Mouse (Mus musculus) telencephalon, adult 2 months (tissue): ENCODE measurements around the gene Wdr54.

Source experiments
- DNase-seq: peaks from one replicate; pipeline ENCODE4 v3.0.0-alpha.2; 2011; ENCODE audit warnings: low read depth, low spot score

Wdr54 gene

DNA sequence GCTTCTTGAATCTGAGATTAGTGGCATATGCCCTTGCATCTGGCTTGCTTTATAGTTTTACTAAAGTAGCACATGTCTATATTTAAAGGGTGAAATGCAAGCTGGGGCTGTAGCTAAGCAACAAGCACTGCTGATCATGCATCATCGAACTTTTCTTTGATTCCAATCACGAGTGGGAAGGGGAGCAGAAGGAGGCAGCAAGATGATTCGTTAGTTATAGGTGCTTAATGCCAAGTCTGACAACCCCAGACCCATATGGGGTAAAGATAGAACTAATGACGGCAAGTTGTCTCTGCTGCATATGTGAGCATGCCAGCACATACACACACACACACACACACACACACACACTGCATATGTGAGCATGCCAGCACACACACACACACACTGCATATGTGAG lies 52.0 kb downstream of the Wdr54 start:
- DNase-seq: peak; percentile 62

DNA sequence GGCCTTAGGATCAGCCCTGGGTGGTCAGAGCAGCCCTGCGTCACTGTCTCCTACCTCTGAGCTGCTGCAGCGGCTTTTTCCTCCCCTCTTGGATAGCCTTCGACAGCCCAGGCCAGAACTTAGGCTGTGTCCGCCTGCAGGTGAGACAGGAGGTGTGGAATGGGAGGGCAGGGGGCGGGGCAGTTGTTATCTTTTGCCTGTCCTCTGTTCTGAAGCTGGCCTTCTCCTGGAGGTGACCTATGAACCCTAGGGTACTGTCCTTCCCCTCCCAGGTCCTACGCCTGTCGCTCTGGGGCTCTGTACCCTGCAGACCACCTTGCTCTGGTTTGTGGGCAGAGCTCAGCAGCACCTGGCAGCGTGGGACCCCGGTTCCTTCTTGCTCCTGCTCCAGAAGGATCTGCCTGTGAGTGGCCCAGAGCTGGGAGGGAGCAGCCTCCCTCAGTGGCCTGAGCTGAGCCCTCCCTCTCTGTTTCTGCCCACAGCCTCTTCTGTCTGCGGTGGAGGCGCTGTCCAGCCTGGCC lies 53.0 kb downstream of the Wdr54 start:
- DNase-seq: no peak

DNA sequence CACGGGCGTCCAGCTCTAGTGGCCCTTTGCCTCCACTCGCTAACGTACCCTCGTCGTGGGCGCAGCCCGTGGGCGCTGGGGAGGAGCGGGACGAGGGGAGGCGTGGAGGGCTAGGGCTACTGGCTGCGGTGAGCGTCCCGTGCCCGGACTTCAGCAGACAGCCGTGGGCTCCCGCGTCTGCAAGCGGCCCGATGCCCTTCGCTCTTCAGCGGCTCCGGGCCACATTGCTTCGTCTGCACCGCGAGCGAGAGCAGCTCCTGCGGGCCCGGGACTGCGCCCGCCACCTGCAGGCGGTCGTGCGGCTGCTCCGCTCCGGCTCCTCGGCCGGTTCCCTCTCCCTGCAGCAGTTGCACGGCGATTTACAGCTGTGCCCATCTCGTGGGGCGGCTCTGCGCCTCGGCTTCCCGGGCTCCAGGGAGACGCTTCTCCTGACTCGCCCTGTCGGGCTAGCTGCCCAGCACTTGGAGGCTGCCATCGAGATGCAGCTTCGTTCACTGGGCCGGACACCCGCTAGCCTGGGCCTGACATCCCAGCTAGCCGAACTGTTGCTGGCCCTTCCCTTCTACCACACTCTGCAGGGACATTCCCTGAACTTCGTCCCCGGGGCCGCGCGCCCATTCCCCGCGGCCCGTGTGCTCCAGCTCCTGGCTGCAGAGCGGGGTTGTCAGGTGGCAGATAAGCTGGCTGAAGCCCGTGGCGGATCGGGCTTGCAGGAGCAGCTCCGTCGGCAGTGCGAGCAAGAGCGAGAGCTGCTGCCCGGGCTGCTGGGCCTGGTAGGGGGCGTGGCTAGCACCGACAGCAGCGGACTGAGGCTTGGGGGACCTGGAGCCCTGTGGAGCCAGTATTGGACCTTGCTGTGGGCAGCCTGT lies 54.3 kb downstream of the Wdr54 start:
- DNase-seq: no peak

DNA sequence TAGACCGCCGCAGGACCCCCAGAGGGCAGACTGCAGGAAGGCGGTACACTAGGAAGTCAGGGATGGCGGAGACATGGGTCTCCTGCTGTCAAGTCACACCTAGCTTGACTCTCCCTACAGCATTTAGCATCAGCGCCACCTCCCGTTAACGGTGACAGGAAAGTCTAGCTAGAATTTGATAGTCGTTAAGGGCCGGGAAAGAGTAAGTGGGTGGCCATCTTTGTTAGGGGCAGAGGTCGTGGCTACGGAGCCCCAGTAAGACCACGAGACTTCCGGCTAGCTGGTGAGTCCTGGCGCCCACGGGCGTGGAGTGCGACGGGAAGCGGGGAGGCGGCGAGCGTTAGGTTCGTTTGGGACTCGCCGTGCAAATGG lies 54.9 kb downstream of the Wdr54 start, which contains the start of the genes Ccdc142 and Gm42688:
Ccdc142 (plus strand) TSS at position 286 of the 372 bp plus-strand sequence.
Gm42688 (plus strand) TSS at position 302 of the 372 bp plus-strand sequence.
- DNase-seq: peak; percentile 88
